Comparison of ENCODE assay signal across 10 mouse cellular contexts in genomic region chr2:66819862-66820559, GRCm38 (mm10). TPM values are rescaled to one million over a fixed set of nuclear protein-coding genes. Genes with fewer than 3 reads are reported as not detected.
A peak's percentile ranks its signal among the peaks of the same experiment; 100 is the strongest.
DNase-seq lines count a peak whose midpoint lies in the region; ATAC-seq and TF ChIP-seq lines count a peak whose summit lies in the region.
"Had no signal": no experiment of that assay in that cellular context is flagged by ENCODE, and none has a peak within 500 bp of the region (broad histone marks: within the 10 kb centered on the region; RNA-seq: fewer than 3 reads in every experiment).

No protein-coding gene starts in this region.

- DNase-seq in kidney, postnatal 0 days (ENCODE audit: low spot score), result peak; percentile 44
- peak; percentile 7 to 30 for DNase-seq in right cerebral cortex, adult 2 months (ENCODE audit: low spot score in 2 of 2)
- DNase-seq in right cerebral cortex, postnatal 25 days, result no peak
- DNase-seq in adrenal gland, adult 18-20 months (ENCODE audit: low spot score in 2 of 2), result no peak
- DNase-seq in gastrocnemius, postnatal 36 days, result no peak
- no peak for DNase-seq in kidney, adult 2 months
- DNase-seq: cerebellum, adult 11 months; liver, embryonic 13.5 days had no signal

- no peaks in the 10 kb centered on the region for H3K36me3 ChIP-seq in kidney, postnatal 0 days (ENCODE audit: insufficient read depth, low read length)
- no peaks in the 10 kb centered on the region for H3K36me3 ChIP-seq in kidney, embryonic 16.5 days (ENCODE audit: insufficient read depth, low read length)
- H3K36me3 ChIP-seq in hindbrain, embryonic 16.5 days (ENCODE audit: control insufficient read depth, insufficient read depth, low read length), result no peaks in the 10 kb centered on the region
- no peaks in the 10 kb centered on the region for H3K36me3 ChIP-seq in kidney, adult 2 months (ENCODE audit: control insufficient read depth, insufficient read depth, low read length)
- H3K36me3 ChIP-seq: liver, embryonic 13.5 days had no signal

- intact Hi-C loops in gastrocnemius, postnatal 36 days (cut with DNase I), result no loop called here

- H3K27ac ChIP-seq in kidney, postnatal 0 days, result no peak overlapping the region
- H3K27ac ChIP-seq in kidney, embryonic 16.5 days (ENCODE audit: low read length), result no peak overlapping the region
- H3K27ac ChIP-seq in hindbrain, embryonic 16.5 days (ENCODE audit: low read depth, low read length), result no peak overlapping the region
- H3K27ac ChIP-seq in kidney, adult 2 months (ENCODE audit: insufficient read depth, low read depth, low read length), result no peak overlapping the region
- H3K27ac ChIP-seq: liver, embryonic 13.5 days had no signal

- H3K4me1 ChIP-seq in kidney, postnatal 0 days (replicated peaks; ENCODE audit: insufficient read depth, low read length), result no peaks in the 10 kb centered on the region
- H3K4me1 ChIP-seq in kidney, embryonic 16.5 days (ENCODE audit: insufficient read depth, low read length), result no peaks in the 10 kb centered on the region
- peaks cover 3% of the 10 kb centered on the region; the same call in 1 of the 2 replicates for H3K4me1 ChIP-seq in hindbrain, embryonic 16.5 days (ENCODE audit: control insufficient read depth, insufficient read depth, low read depth, low read length)
- H3K4me1 ChIP-seq in kidney, adult 2 months (ENCODE audit: control insufficient read depth, insufficient read depth, low read length), result no peaks in the 10 kb centered on the region
- H3K4me1 ChIP-seq: liver, embryonic 13.5 days had no signal

- no peak overlapping the region for H3K4me3 ChIP-seq in kidney, postnatal 0 days (replicated peaks; ENCODE audit: low read depth, low read length)
- H3K4me3 ChIP-seq in kidney, embryonic 16.5 days (ENCODE audit: low read length), result no peak overlapping the region
- H3K4me3 ChIP-seq in hindbrain, embryonic 16.5 days (ENCODE audit: low read length), result no peak overlapping the region
- H3K4me3 ChIP-seq in kidney, adult 2 months (ENCODE audit: insufficient read depth, low read depth, low read length), result no peak overlapping the region
- H3K4me3 ChIP-seq: liver, embryonic 13.5 days had no signal

- no peaks in the 10 kb centered on the region for H3K9me3 ChIP-seq in kidney, postnatal 0 days (replicated peaks; ENCODE audit: low read length)
- no peaks in the 10 kb centered on the region for H3K9me3 ChIP-seq in kidney, embryonic 16.5 days (ENCODE audit: low read length)
- H3K9me3 ChIP-seq in hindbrain, embryonic 16.5 days (ENCODE audit: control insufficient read depth, low read length), result no peaks in the 10 kb centered on the region
- H3K9me3 ChIP-seq: liver, embryonic 13.5 days had no signal

- peak; percentile 71 for TF ChIP-seq CTCF in kidney, postnatal 0 days (IDR thresholded peaks at IDR 0.05; ENCODE audit: low read depth)
- TF ChIP-seq CTCF in kidney, adult 2 months (conservative IDR thresholded peaks at IDR 0.05; ENCODE audit: insufficient read depth, insufficient read length, low read depth, low read length), result no peak

- TF ChIP-seq POLR2A in kidney, adult 2 months (IDR thresholded peaks at IDR 0.05; ENCODE audit: low read depth, low read length), result no peak

- H3K4me2 ChIP-seq in kidney, postnatal 0 days (ENCODE audit: low read length), result no peak overlapping the region
- H3K4me2 ChIP-seq in kidney, embryonic 16.5 days (replicated peaks; ENCODE audit: low read depth, low read length), result no peak overlapping the region
- no peak overlapping the region for H3K4me2 ChIP-seq in hindbrain, embryonic 16.5 days (ENCODE audit: low read length)
- H3K4me2 ChIP-seq: liver, embryonic 13.5 days had no signal

- WGBS in kidney, postnatal 0 days, result 33% methylated on average over 7 of the region's 7 CpGs
- 35% methylated on average over 7 of the region's 7 CpGs for WGBS in kidney, embryonic 16.5 days
- 30% methylated on average over 7 of the region's 7 CpGs for WGBS in hindbrain, embryonic 16.5 days
- WGBS in kidney, adult 2 months, result 29% methylated on average over 7 of the region's 7 CpGs

- H3K27me3 ChIP-seq in kidney, postnatal 0 days (ENCODE audit: insufficient read depth, low read length), result no peaks in the 10 kb centered on the region
- H3K27me3 ChIP-seq in kidney, embryonic 16.5 days (ENCODE audit: insufficient read depth, low read length), result no peaks in the 10 kb centered on the region
- H3K27me3 ChIP-seq in hindbrain, embryonic 16.5 days (replicated peaks; ENCODE audit: control insufficient read depth, insufficient read depth, low read length), result no peaks in the 10 kb centered on the region
- H3K27me3 ChIP-seq in kidney, adult 2 months (replicated peaks; ENCODE audit: control insufficient read depth, insufficient read depth, low read length), result no peaks in the 10 kb centered on the region
- H3K27me3 ChIP-seq: liver, embryonic 13.5 days had no signal

- ATAC-seq in kidney, postnatal 0 days (replicated peaks; ENCODE audit: low FRiP score, low read depth), result no peak
- no peak for ATAC-seq in kidney, embryonic 16.5 days (ENCODE audit: low FRiP score, low TSS enrichment)
- peak; percentile 72; the same call in 1 of the 2 replicates for ATAC-seq in hindbrain, embryonic 16.5 days

- no peak overlapping the region for H3K9ac ChIP-seq in kidney, postnatal 0 days (ENCODE audit: low read depth, low read length)
- H3K9ac ChIP-seq in kidney, embryonic 16.5 days (replicated peaks; ENCODE audit: low read length), result no peak overlapping the region
- no peak overlapping the region for H3K9ac ChIP-seq in hindbrain, embryonic 16.5 days (ENCODE audit: low read depth, low read length)
- H3K9ac ChIP-seq: liver, embryonic 13.5 days had no signal

RNA-seq across cellular contexts. Expression of gene Scn7a, which starts 35.3 kb away (rescaled TPM):
- 2.2 and 2.5 TPM in 2 replicates for polyA plus RNA-seq in kidney, postnatal 0 days (2015; fragmentation: Nextera tagmentation; extraction: Ambion mirVana)
- 1.3 and 2.0 TPM in 2 replicates for polyA plus RNA-seq in kidney, embryonic 16.5 days (2015; fragmentation: Nextera tagmentation; extraction: Ambion mirVana)
- polyA plus RNA-seq in hindbrain, embryonic 16.5 days (2015; fragmentation: Nextera tagmentation; extraction: Ambion mirVana), result 0.44 and 0.79 TPM in 2 replicates
- 10 to 100 TPM in 1 of 2 experiments, 1 to 10 TPM in 1; 6.0 to 13.5 TPM for total RNA-seq in adrenal gland, adult 18-20 months (2021)
- total RNA-seq in gastrocnemius, postnatal 36 days (2021), result 1 to 10 TPM; 2.2 TPM
- polyA plus RNA-seq in kidney, adult 2 months (2012; rRNA removed), result 1.0 and 1.1 TPM in 2 replicates

Comparison
In these comparisons a context has a peak if more than half of its experiments do, and no peak if none do; other contexts are left out.
1. DNase-seq: peak in kidney, postnatal 0 days (single experiment) and right cerebral cortex, adult 2 months (2 of 2); none in right cerebral cortex, postnatal 25 days (single experiment), adrenal gland, adult 18-20 months (0 of 2), gastrocnemius, postnatal 36 days (0 of 2) and kidney, adult 2 months (single experiment).